Mouse (Mus musculus): ENCODE results near the gene Lepr.

GRCm38 (mm10) chr4:101712563-101712962 lies 4.6 kb upstream of the Lepr start:
- TF ChIP-seq CTCF (IDR thresholded peaks at IDR 0.05; ENCODE audit: low read depth) (no peak), EP300 (optimal IDR thresholded peaks at IDR 0.05) (no peak)
